Mouse (Mus musculus) limb, embryonic 13.5 days (tissue): ENCODE measurements around the gene Olfr229. TPM values are rescaled to one million over a fixed set of nuclear protein-coding genes. Genes with fewer than 3 reads are reported as not detected.

ENCODE experiments used
- polyA plus RNA-seq: library from polyadenylated mRNA; unstranded; fragments of >200 nt; fragmentation: Nextera tagmentation; extraction: Ambion mirVana; gene quantifications from 2 replicates; pipeline ENCODE4 v1.2.1, GENCODE M21; 2015

Olfr229 gene
- polyA plus RNA-seq, 1 experiment from 2014 or later, result not detected

Other genes with a start within 250 kb of the Olfr229 start
- not detected in 2 replicates for gene Olfr963, start 240.1 kb upstream of the Olfr229 start, polyA plus RNA-seq
- gene Olfr149, start 200.2 kb upstream of the Olfr229 start, polyA plus RNA-seq, result not detected in 2 replicates
- gene Olfr965, start 196.0 kb upstream of the Olfr229 start, polyA plus RNA-seq, result not detected in 2 replicates
- not detected in 2 replicates for gene Olfr150, start 176.4 kb upstream of the Olfr229 start, polyA plus RNA-seq
- gene Olfr967, start 161.1 kb upstream of the Olfr229 start, polyA plus RNA-seq, result not detected in 2 replicates
- not detected in 2 replicates for gene Olfr968, start 124.1 kb upstream of the Olfr229 start, polyA plus RNA-seq
- not detected in 2 replicates for gene Olfr969, start 116.4 kb upstream of the Olfr229 start, polyA plus RNA-seq
- not detected in 2 replicates for gene Olfr970, start 98.5 kb upstream of the Olfr229 start, polyA plus RNA-seq
- not detected in 2 replicates for gene Olfr971, start 70.5 kb upstream of the Olfr229 start, polyA plus RNA-seq
- not detected in 2 replicates for gene Olfr972, start 40.9 kb upstream of the Olfr229 start, polyA plus RNA-seq
- not detected in 2 replicates for gene Olfr974, start 30.2 kb downstream of the Olfr229 start, polyA plus RNA-seq
- gene Olfr975, start 44.7 kb downstream of the Olfr229 start, polyA plus RNA-seq, result not detected in 2 replicates
- gene Olfr976, start 53.8 kb downstream of the Olfr229 start, polyA plus RNA-seq, result not detected in 2 replicates
- not detected in 2 replicates for gene Olfr978, start 84.8 kb downstream of the Olfr229 start, polyA plus RNA-seq
- not detected in 2 replicates for gene Olfr979, start 96.1 kb downstream of the Olfr229 start, polyA plus RNA-seq
- gene Olfr980, start 102.2 kb downstream of the Olfr229 start, polyA plus RNA-seq, result not detected in 2 replicates
- gene Olfr981, start 114.1 kb downstream of the Olfr229 start, polyA plus RNA-seq, result not detected in 2 replicates
- gene Olfr982, start 166.5 kb downstream of the Olfr229 start, polyA plus RNA-seq, result not detected in 2 replicates
- not detected in 2 replicates for gene Olfr983, start 186.3 kb downstream of the Olfr229 start, polyA plus RNA-seq
- gene Olfr984, start 206.9 kb downstream of the Olfr229 start, polyA plus RNA-seq, result not detected in 2 replicates
- not detected in 2 replicates for gene Olfr985, start 222.8 kb downstream of the Olfr229 start, polyA plus RNA-seq
- gene Tmem225, start 240.8 kb downstream of the Olfr229 start, polyA plus RNA-seq, result not detected in 2 replicates